Mouse (Mus musculus): ENCODE measurements around the gene Helz2. TPM values are rescaled to one million over a fixed set of nuclear protein-coding genes. Genes with fewer than 3 reads are reported as not detected.

Helz2 gene
- 1 to 10 TPM; 2.6 to 3.6 (median 2.9) TPM for total RNA-seq (2022)

GRCm38 (mm10) chr2:181241602-181242313, at the start of gene Helz2:
Gene Helz2, minus strand, starts transcription at chr2:181242027.
- no peak for DNase-seq (ENCODE audit: low spot score in 2 of 2)

GRCm38 (mm10) chr2:181290937-181291336, 49.1 kb upstream of the Helz2 start:
- DNase-seq (ENCODE audit: low spot score in 2 of 2) = no peak

GRCm38 (mm10) chr2:181288691-181289090, 46.9 kb upstream of the Helz2 start:
- no peak for DNase-seq (ENCODE audit: low spot score in 2 of 2)

GRCm38 (mm10) chr2:181287958-181288350, 46.1 kb upstream of the Helz2 start, which contains the start of gene Gmeb2:
Gene Gmeb2, minus strand, starts transcription at chr2:181288035.
- peak; percentile 95 for DNase-seq (ENCODE audit: low spot score in 2 of 2)

- DNase-seq (ENCODE audit: low spot score in 2 of 2) = peak; percentile 60 to 73
Measured at GRCm38 (mm10) chr2:181287338-181287957, 45.6 kb upstream of the Helz2 start.

GRCm38 (mm10) chr2:181286629-181287337, 45.0 kb upstream of the Helz2 start:
- no peak for DNase-seq (ENCODE audit: low spot score in 2 of 2)

- no peak for DNase-seq (ENCODE audit: low spot score in 2 of 2)
Measured at GRCm38 (mm10) chr2:181279968-181280367, 38.1 kb upstream of the Helz2 start.

GRCm38 (mm10) chr2:181277866-181278265, 36.0 kb upstream of the Helz2 start:
- no peak for DNase-seq (ENCODE audit: low spot score in 2 of 2)

- DNase-seq (ENCODE audit: low spot score in 2 of 2) = no peak
Measured at GRCm38 (mm10) chr2:181276766-181277165, 34.9 kb upstream of the Helz2 start.

GRCm38 (mm10) chr2:181274639-181275038, 32.8 kb upstream of the Helz2 start:
- DNase-seq (ENCODE audit: low spot score in 2 of 2) = no peak

GRCm38 (mm10) chr2:181273829-181274228, 32.0 kb upstream of the Helz2 start:
- DNase-seq (ENCODE audit: low spot score in 2 of 2) = no peak

- no peak for DNase-seq (ENCODE audit: low spot score in 2 of 2)
Measured at GRCm38 (mm10) chr2:181272092-181272491, 30.3 kb upstream of the Helz2 start.

- no peak for DNase-seq (ENCODE audit: low spot score in 2 of 2)
Measured at GRCm38 (mm10) chr2:181266839-181267238, 25.0 kb upstream of the Helz2 start.

GRCm38 (mm10) chr2:181253248-181253647, 11.4 kb upstream of the Helz2 start:
- DNase-seq (ENCODE audit: low spot score in 2 of 2) = no peak

- DNase-seq (ENCODE audit: low spot score in 2 of 2) = no peak
Measured at GRCm38 (mm10) chr2:181251841-181252240, 10.0 kb upstream of the Helz2 start.

- DNase-seq (ENCODE audit: low spot score in 2 of 2) = no peak
Measured at GRCm38 (mm10) chr2:181249217-181249616, 7.4 kb upstream of the Helz2 start.

GRCm38 (mm10) chr2:181245031-181245430, 3.2 kb upstream of the Helz2 start:
- no peak for DNase-seq (ENCODE audit: low spot score in 2 of 2)

GRCm38 (mm10) chr2:181243706-181244394, 2.0 kb upstream of the Helz2 start:
- DNase-seq (ENCODE audit: low spot score in 2 of 2) = no peak

GRCm38 (mm10) chr2:181242314-181242665, 463 bp upstream of the Helz2 start:
- DNase-seq (ENCODE audit: low spot score in 2 of 2) = no peak

GRCm38 (mm10) chr2:181240806-181241440, 904 bp downstream of the Helz2 start:
- no peak for DNase-seq (ENCODE audit: low spot score in 2 of 2)

- no peak for DNase-seq (ENCODE audit: low spot score in 2 of 2)
Measured at GRCm38 (mm10) chr2:181239261-181239660, 2.6 kb downstream of the Helz2 start.

Data from layer of hippocampus, adult 8-10 months (tissue).